Mouse (Mus musculus) liver, embryonic 14.5 days (tissue): ENCODE measurements around the gene Hdac9. TPM values are rescaled to one million over a fixed set of nuclear protein-coding genes. Genes with fewer than 3 reads are reported as not detected.

Experiments used
- ATAC-seq: fragments of 200-750 bp; cut with Nextera tagmentation; 2 replicates; pipeline ENCODE4 v1.8.0; 2017; ENCODE audit warnings: moderate number of reproducible peaks, mild to moderate bottlenecking, moderate library complexity; ENCODE audit not compliant: insufficient read depth
- DNase-seq, 3 experiments: peaks; one replicate each; pipeline ENCODE4 v3.0.0-alpha.2; 2012 to 2013; ENCODE audit warnings: low read depth in 3 of 3, low spot score in 3 of 3
- H3K27ac ChIP-seq: fragments of 300-500 bp; sonication (generic); 2 replicates; pipeline ENCODE4 v1.5.1; 2014; ENCODE audit warnings: moderate library complexity, mild to moderate bottlenecking, control low read depth, inconsistent platforms
- H3K27me3 ChIP-seq: fragments of 300-500 bp; sonication (generic); 2 replicates; pipeline ENCODE4 v1.6.1; 2014; ENCODE audit warnings: mild to moderate bottlenecking, low read length, moderate library complexity; ENCODE audit not compliant: control insufficient read depth, insufficient read depth
- H3K36me3 ChIP-seq: fragments of 300-500 bp; sonication (generic); replicated peaks from 2 replicates; pipeline ENCODE4 v1.6.1; 2014; ENCODE audit warnings: low read depth; ENCODE audit not compliant: control insufficient read depth, insufficient read depth
- H3K4me1 ChIP-seq, 2 experiments: fragments of 200-500 bp in 1 of 2; fragments of 300-500 bp in 1 of 2; sonication (generic) in 1 of 2; replicated peaks; 2 replicates each; pipeline ENCODE4 v1.6.1; 2012 to 2014; ENCODE audit warnings: antibody characterized with exemption in 1 of 2, inconsistent platforms in 1 of 2, low read length in 1 of 2; ENCODE audit not compliant: control insufficient read depth in 2 of 2, insufficient read depth in 2 of 2
- H3K4me2 ChIP-seq: fragments of 300-500 bp; sonication (generic); 2 replicates; pipeline ENCODE4 v1.6.1; 2014; ENCODE audit warnings: low read depth, mild to moderate bottlenecking, control low read depth, moderate library complexity
- H3K4me3 ChIP-seq, 2 experiments: fragments of 200-500 bp in 1 of 2; fragments of 300-500 bp in 1 of 2; sonication (generic) in 1 of 2; 2 replicates each; pipeline ENCODE4 v1.5.1; 2012 to 2014; ENCODE audit warnings: low read depth in 2 of 2, low read length in 2 of 2, mild to moderate bottlenecking in 2 of 2, control low read depth in 1 of 2, inconsistent platforms in 1 of 2, moderate library complexity in 1 of 2; ENCODE audit not compliant: insufficient read depth in 1 of 2
- H3K9ac ChIP-seq: fragments of 300-500 bp; sonication (generic); replicated peaks from 2 replicates; pipeline ENCODE4 v1.6.1; 2014; ENCODE audit warnings: mild to moderate bottlenecking, control low read depth, moderate library complexity
- H3K9me3 ChIP-seq: fragments of 300-500 bp; sonication (generic); 2 replicates; pipeline ENCODE4 v1.6.1; 2016; ENCODE audit warnings: low read length, mixed read lengths; ENCODE audit not compliant: control insufficient read depth
- CTCF ChIP-seq: IDR thresholded peaks from 2 replicates; pipeline ENCODE4 v1.5.1; 2016; ENCODE audit warnings: antibody characterized with exemption, low read depth, control low read depth
- EP300 ChIP-seq: IDR thresholded peaks from 2 replicates; pipeline ENCODE4 v1.6.1; 2016; ENCODE audit warnings: antibody characterized with exemption, low read depth
- WGBS: fragments of 180-500 bp; shearing (Covaris S2); extraction: QIAGEN DNeasy Blood & Tissue Kit; methylation state at CpG from one replicate; pipeline ENCODE4 v1.1.7; 2014; ENCODE audit not compliant: insufficient replicate concordance; 5-methylcytosine and 5-hydroxymethylcytosine counted together
- polyA plus RNA-seq, 2 experiments: library from polyadenylated mRNA; depleted of rRNA in 1 of 2; stranded (reverse) in 1 of 2; unstranded in 1 of 2; fragments of >200 nt; fragmentation: Nextera tagmentation in 1 of 2; extraction: Ambion mirVana in 1 of 2; gene quantifications; 2 replicates each; pipeline versions ENCODE4 v1.2.1 to v1.2.3; 2012 to 2014

The Hdac9 gene
- polyA plus RNA-seq, 2 experiments = 1.3 to 1.4 TPM

- TF ChIP-seq EP300 (no peak), CTCF (no peak)
- WGBS = 56% methylated on average over 4 of the region's 4 CpGs
These were observed 114.6 kb downstream of the Hdac9 start for GRCm38 (mm10) chr12:34802308-34802707.

DNA sequence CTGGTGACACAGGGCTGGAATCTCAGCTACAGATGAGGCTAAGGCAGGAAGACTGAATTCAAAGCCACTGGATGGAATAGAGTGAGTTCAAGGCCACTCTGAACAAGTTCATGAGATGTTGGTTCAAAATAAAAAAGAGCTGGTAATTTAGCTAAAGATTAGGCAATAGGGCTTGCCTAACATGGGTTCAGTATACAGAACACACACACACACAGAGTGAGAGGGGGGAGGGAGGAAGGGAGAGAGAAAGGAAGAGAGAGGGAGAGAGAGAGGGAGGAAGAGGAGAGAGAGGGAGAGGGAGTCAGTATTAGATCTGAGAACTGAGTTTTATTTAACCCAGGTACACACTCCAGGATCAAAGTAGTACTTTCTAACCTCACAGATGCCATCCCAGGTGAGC is 115.1 kb downstream of the Hdac9 start:
- no peak overlapping the region for H3K9ac ChIP-seq
- no peak for ATAC-seq
- TF ChIP-seq CTCF (no peak), EP300 (no peak)
- no peaks in the 10 kb centered on the region for H3K36me3 ChIP-seq
- no peaks in the 10 kb centered on the region for H3K4me1 ChIP-seq
- H3K4me2 ChIP-seq = no peak overlapping the region
- H3K27ac ChIP-seq = no peak overlapping the region
- no peaks in the 10 kb centered on the region for H3K27me3 ChIP-seq
- H3K9me3 ChIP-seq = no peaks in the 10 kb centered on the region
- DNase-seq = no peak
- H3K4me3 ChIP-seq = no peak overlapping the region

More at GRCm38 (mm10) chr12:34802308-34802707, 114.6 kb downstream of the Hdac9 start:
- Histone ChIP-seq H3K9me3 (no peaks in the 10 kb centered on the region), H3K4me3 (no peak overlapping the region), H3K36me3 (no peaks in the 10 kb centered on the region), H3K27me3 (no peaks in the 10 kb centered on the region), H3K27ac (no peak overlapping the region), H3K4me1 (no peaks in the 10 kb centered on the region), H3K4me2 (no peak overlapping the region), H3K9ac (no peak overlapping the region)
- ATAC-seq (no peak), DNase-seq (no peak)

DNA sequence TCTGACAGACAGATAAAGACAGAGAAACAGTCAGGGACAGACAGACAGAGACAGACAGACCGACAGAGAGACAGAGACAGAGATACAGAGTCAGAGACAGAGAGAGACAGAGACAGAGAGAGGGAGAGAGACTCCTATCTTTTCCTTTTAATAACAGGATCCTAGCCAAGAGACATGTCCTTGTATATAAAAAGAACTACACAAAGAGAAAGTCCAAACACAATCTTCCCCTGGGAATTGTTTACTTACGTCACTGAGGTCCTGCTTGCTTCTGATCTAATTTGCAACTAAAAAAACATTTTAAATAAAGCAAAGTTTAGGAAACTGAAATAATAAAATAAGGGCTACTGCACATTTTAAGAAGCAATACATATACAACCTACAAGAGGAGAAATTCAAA is 119.5 kb downstream of the Hdac9 start:
- no peak overlapping the region for H3K4me2 ChIP-seq
- 54% methylated on average over 2 of the region's 2 CpGs for WGBS
- H3K9me3 ChIP-seq = no peaks in the 10 kb centered on the region
- no peak overlapping the region for H3K27ac ChIP-seq
- DNase-seq = no peak
- no peak for ATAC-seq
- no peaks in the 10 kb centered on the region for H3K4me1 ChIP-seq
- TF ChIP-seq CTCF (no peak), EP300 (no peak)
- no peaks in the 10 kb centered on the region for H3K36me3 ChIP-seq
- H3K27me3 ChIP-seq = no peaks in the 10 kb centered on the region
- H3K9ac ChIP-seq = no peak overlapping the region
- no peak overlapping the region for H3K4me3 ChIP-seq

- no peak overlapping the region for H3K27ac ChIP-seq
- WGBS = 65% methylated on average over 4 of the region's 4 CpGs
- H3K27me3 ChIP-seq = no peaks in the 10 kb centered on the region
- DNase-seq (no peak), ATAC-seq (no peak)
- H3K4me1 ChIP-seq = no peaks in the 10 kb centered on the region
- no peaks in the 10 kb centered on the region for H3K9me3 ChIP-seq
- H3K4me2 ChIP-seq = no peak overlapping the region
- H3K4me3 ChIP-seq = no peak overlapping the region
- H3K36me3 ChIP-seq = no peaks in the 10 kb centered on the region
- H3K9ac ChIP-seq = no peak overlapping the region
- TF ChIP-seq EP300 (no peak), CTCF (no peak)
These were observed 121.4 kb downstream of the Hdac9 start for GRCm38 (mm10) chr12:34795487-34795886.

DNA sequence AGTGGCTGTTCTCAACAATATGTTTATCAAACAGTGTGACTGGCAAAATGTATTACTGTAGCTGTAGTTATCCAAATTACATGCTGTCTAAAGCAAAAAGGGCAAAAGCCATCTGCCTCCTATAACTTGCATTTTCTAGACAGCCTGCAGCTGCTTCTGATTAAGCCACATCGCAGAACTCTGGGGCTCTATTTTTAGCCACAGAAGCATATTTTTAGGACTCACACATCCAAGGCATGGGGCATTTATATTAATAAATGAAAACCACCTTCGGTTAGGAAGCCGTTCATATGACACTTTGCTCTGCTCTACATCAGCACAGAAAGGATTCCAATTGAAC is 124.8 kb downstream of the Hdac9 start:
- 57% methylated on average over 3 of the region's 3 CpGs for WGBS
- Histone ChIP-seq H3K9ac (no peak overlapping the region), H3K9me3 (no peaks in the 10 kb centered on the region), H3K27ac (no peak overlapping the region), H3K27me3 (no peaks in the 10 kb centered on the region), H3K4me3 (no peak overlapping the region), H3K4me1 (peaks cover 3 to 10% of the 10 kb centered on the region in 2 experiments; a peak in 3 of 4 replicates), H3K4me2 (no peak overlapping the region), H3K36me3 (no peaks in the 10 kb centered on the region)
- no peak for TF ChIP-seq EP300
- TF ChIP-seq CTCF = no peak
- ATAC-seq (no peak), DNase-seq (no peak)
